Comparison of ENCODE assay signal across 19 mouse cellular contexts in the genomic region with DNA sequence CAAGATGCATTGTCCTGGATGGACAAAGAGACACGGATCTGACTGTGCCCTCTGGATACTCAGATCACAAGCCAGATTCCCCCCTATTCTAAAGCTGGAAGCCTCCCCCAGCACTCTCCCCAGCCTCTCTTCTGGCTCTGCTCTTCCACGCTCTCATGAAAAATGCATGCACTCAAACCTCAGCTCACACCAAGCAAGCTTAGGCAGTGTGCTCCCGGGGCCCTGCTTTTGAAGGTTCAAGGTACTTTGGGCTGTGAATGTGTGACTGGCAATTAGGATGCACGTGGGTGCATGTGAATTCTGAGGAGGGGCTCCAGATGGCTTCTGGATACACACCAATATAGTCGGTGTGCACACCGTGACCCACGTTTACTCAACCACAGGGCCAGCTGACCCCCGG.
A peak's percentile ranks its signal among the peaks of the same experiment; 100 is the strongest.
DNase-seq lines count a peak whose midpoint lies in the region; ATAC-seq and TF ChIP-seq lines count a peak whose summit lies in the region.
"Had no signal": no experiment of that assay in that cellular context is flagged by ENCODE, and none has a peak within 500 bp of the region (broad histone marks: within the 10 kb centered on the region; RNA-seq: fewer than 3 reads in every experiment).

No protein-coding gene starts in this region.

- H3K9ac ChIP-seq in hindbrain, embryonic 11.5 days (ENCODE audit: low read depth, low read length) = no peak overlapping the region; the same call in 1 of the 2 replicates
- H3K9ac ChIP-seq in midbrain, postnatal 0 days (replicated peaks; ENCODE audit: low read length, poor library complexity, severe bottlenecking) = 0 out of 2 replicates have a peak overlapping the region, but pooled peaks have one; percentile 13
- H3K9ac ChIP-seq: forebrain, embryonic 15.5 days had no signal

- H3K4me1 ChIP-seq in embryonic facial prominence, embryonic 10.5 days = peaks cover 42% of the 10 kb centered on the region
- H3K4me1 ChIP-seq in hindbrain, embryonic 11.5 days (replicated peaks; ENCODE audit: control insufficient read depth, insufficient read depth, low read length) = peaks cover 4% of the 10 kb centered on the region; the same call in 1 of the 2 replicates
- H3K4me1 ChIP-seq in midbrain, embryonic 10.5 days = peaks cover 57% of the 10 kb centered on the region
- H3K4me1 ChIP-seq in midbrain, postnatal 0 days (ENCODE audit: insufficient read depth, low read length) = peaks cover 6% of the 10 kb centered on the region; the same call in 1 of the 2 replicates

- intact Hi-C loops in heart, postnatal 25 days (cut with DNase I) = no loop called here

- H3K4me3 ChIP-seq in embryonic facial prominence, embryonic 10.5 days = no peak overlapping the region
- H3K4me3 ChIP-seq in hindbrain, embryonic 11.5 days (ENCODE audit: low read depth, low read length) = no peak overlapping the region
- no peak overlapping the region for H3K4me3 ChIP-seq in midbrain, embryonic 10.5 days
- no peak overlapping the region for H3K4me3 ChIP-seq in midbrain, postnatal 0 days (ENCODE audit: low read depth, low read length)
- H3K4me3 ChIP-seq: forebrain, embryonic 15.5 days had no signal

- H3K27me3 ChIP-seq in embryonic facial prominence, embryonic 10.5 days (replicated peaks; ENCODE audit: low read depth, poor library complexity, severe bottlenecking) = no peaks in the 10 kb centered on the region; the same call in 1 of the 2 replicates
- no peaks in the 10 kb centered on the region for H3K27me3 ChIP-seq in hindbrain, embryonic 11.5 days (ENCODE audit: control insufficient read depth, insufficient read depth, low read length)
- H3K27me3 ChIP-seq in midbrain, embryonic 10.5 days (ENCODE audit: low read depth, poor library complexity, severe bottlenecking) = 0 out of 2 replicates have a peak, but pooled peaks cover 7% of the 10 kb centered on the region
- H3K27me3 ChIP-seq in midbrain, postnatal 0 days (ENCODE audit: insufficient read depth, low read length) = no peaks in the 10 kb centered on the region
- H3K27me3 ChIP-seq: forebrain, embryonic 15.5 days; Patski had no signal

- no peak for DNase-seq in embryonic facial prominence, embryonic 10.5 days (ENCODE audit: low spot score)
- no peak for DNase-seq in hindbrain, embryonic 11.5 days (ENCODE audit: low spot score)
- DNase-seq in midbrain, embryonic 10.5 days (ENCODE audit: low spot score) = no peak
- DNase-seq in midbrain, postnatal 0 days (ENCODE audit: low spot score) = peak; percentile 12
- DNase-seq in ovary, postnatal 10 days (ENCODE audit: low spot score) = no peak
- no peak for DNase-seq in heart, postnatal 25 days (ENCODE audit: low spot score)
- DNase-seq in embryo, embryonic 10.5 days (ENCODE audit: low spot score) = no peak
- DNase-seq: adrenal gland, adult 8-10 months; embryo, embryonic 11 days; kidney, adult 8-10 months; kidney, postnatal 25 days; left cerebral cortex, postnatal 4 days; lung, adult 18-20 months; lung, postnatal 14 days; thymus, postnatal 14 days had no signal

- 75% methylated on average over 8 of the region's 8 CpGs for WGBS in embryonic facial prominence, embryonic 10.5 days
- 46% methylated on average over 8 of the region's 8 CpGs for WGBS in hindbrain, embryonic 11.5 days
- WGBS in midbrain, embryonic 10.5 days = 61% methylated on average over 8 of the region's 8 CpGs
- WGBS in midbrain, postnatal 0 days = 28% methylated on average over 8 of the region's 8 CpGs

- H3K9me3 ChIP-seq in embryonic facial prominence, embryonic 10.5 days = no peaks in the 10 kb centered on the region
- no peaks in the 10 kb centered on the region for H3K9me3 ChIP-seq in hindbrain, embryonic 11.5 days (ENCODE audit: control insufficient read depth, low read length)
- no peaks in the 10 kb centered on the region for H3K9me3 ChIP-seq in midbrain, embryonic 10.5 days (replicated peaks)
- no peaks in the 10 kb centered on the region for H3K9me3 ChIP-seq in midbrain, postnatal 0 days (ENCODE audit: low read length)
- H3K9me3 ChIP-seq: forebrain, embryonic 15.5 days had no signal

- H3K27ac ChIP-seq in embryonic facial prominence, embryonic 10.5 days (replicated peaks) = peak overlapping the region; percentile 49; the same call in 1 of the 2 replicates
- H3K27ac ChIP-seq in hindbrain, embryonic 11.5 days (ENCODE audit: low read depth, low read length) = peak overlapping the region; percentile 65
- peak overlapping the region; percentile 75 for H3K27ac ChIP-seq in midbrain, embryonic 10.5 days (replicated peaks)
- H3K27ac ChIP-seq in midbrain, postnatal 0 days (ENCODE audit: low read depth, low read length) = peak overlapping the region; percentile 18; the same call in 1 of the 2 replicates
- H3K27ac ChIP-seq: forebrain, embryonic 15.5 days had no signal

- H3K36me3 ChIP-seq in embryonic facial prominence, embryonic 10.5 days (replicated peaks) = no peaks in the 10 kb centered on the region
- no peaks in the 10 kb centered on the region for H3K36me3 ChIP-seq in hindbrain, embryonic 11.5 days (ENCODE audit: control insufficient read depth, insufficient read depth, low read length)
- H3K36me3 ChIP-seq in midbrain, embryonic 10.5 days = no peaks in the 10 kb centered on the region
- H3K36me3 ChIP-seq in midbrain, postnatal 0 days (ENCODE audit: insufficient read depth, low read length) = no peaks in the 10 kb centered on the region
- H3K36me3 ChIP-seq: forebrain, embryonic 15.5 days had no signal

- TF ChIP-seq CTCF in midbrain, postnatal 0 days (IDR thresholded peaks at IDR 0.05) = no peak

- H3K4me2 ChIP-seq in hindbrain, embryonic 11.5 days (replicated peaks; ENCODE audit: low read depth, low read length) = no peak overlapping the region
- H3K4me2 ChIP-seq in midbrain, postnatal 0 days (ENCODE audit: low read depth, low read length, poor library complexity, severe bottlenecking) = no peak overlapping the region
- H3K4me2 ChIP-seq: forebrain, embryonic 15.5 days; liver, embryonic 11.5 days had no signal

- ATAC-seq in hindbrain, embryonic 11.5 days (ENCODE audit: low FRiP score) = no peak
- ATAC-seq in midbrain, postnatal 0 days (ENCODE audit: low FRiP score) = peak; percentile 10; the same call in 1 of the 2 replicates
- ATAC-seq: forebrain, embryonic 15.5 days; inflammation-experienced regulatory T-cells, adult 6 months; Patski had no signal

Comparison
In these comparisons a context has a peak if more than half of its experiments do, and no peak if none do; other contexts are left out.
1. H3K27ac ChIP-seq: peak in every context shown above with its lines; median percentile 75 in midbrain, embryonic 10.5 days; 65 in hindbrain, embryonic 11.5 days; 49 in embryonic facial prominence, embryonic 10.5 days; 18 in midbrain, postnatal 0 days.